16 mouse cellular contexts compared by ENCODE assay signal in genomic region chr7:141062525-141062924, GRCm38 (mm10). TPM values are rescaled to one million over a fixed set of nuclear protein-coding genes. Genes with fewer than 3 reads are reported as not detected.
DNase-seq lines count a peak whose midpoint lies in the region; ATAC-seq and TF ChIP-seq lines count a peak whose summit lies in the region.
"Had no signal": no experiment of that assay in that cellular context is flagged by ENCODE, and none has a peak within 500 bp of the region (broad histone marks: within the 10 kb centered on the region; RNA-seq: fewer than 3 reads in every experiment).

No protein-coding gene starts in this region.

- TF ChIP-seq EP300 in heart, adult 2 months (IDR thresholded peaks at IDR 0.05; ENCODE audit: insufficient read depth, low read depth, low read length), result no peak

- WGBS in hindbrain, embryonic 16.5 days, result 53% methylated on average over 7 of the region's 7 CpGs
- WGBS in neural tube, embryonic 12.5 days, result 87% methylated on average over 7 of the region's 7 CpGs
- WGBS in heart, adult 2 months, result 73% methylated on average over 7 of the region's 7 CpGs

- peak overlapping the region; percentile 84 for H3K4me2 ChIP-seq in hindbrain, embryonic 16.5 days (ENCODE audit: low read length)
- H3K4me2 ChIP-seq in neural tube, embryonic 12.5 days (replicated peaks), result peak overlapping the region; percentile 91

- H3K79me2 ChIP-seq in heart, adult 2 months (replicated peaks; ENCODE audit: control insufficient read depth, insufficient read depth, low read length), result no peaks in the 10 kb centered on the region

- TF ChIP-seq POLR2A in heart, adult 2 months (IDR thresholded peaks at IDR 0.05; ENCODE audit: insufficient read depth, low read depth, low read length), result no peak

- H3K9me3 ChIP-seq in hindbrain, embryonic 16.5 days (ENCODE audit: control insufficient read depth, low read length), result no peaks in the 10 kb centered on the region
- no peaks in the 10 kb centered on the region for H3K9me3 ChIP-seq in neural tube, embryonic 12.5 days
- H3K9me3 ChIP-seq: embryonic facial prominence, embryonic 15.5 days had no signal

- H3K27me3 ChIP-seq in hindbrain, embryonic 16.5 days (replicated peaks; ENCODE audit: control insufficient read depth, insufficient read depth, low read length), result no peaks in the 10 kb centered on the region
- no peaks in the 10 kb centered on the region for H3K27me3 ChIP-seq in neural tube, embryonic 12.5 days (replicated peaks)
- peaks cover 5% of the 10 kb centered on the region; the same call in 1 of the 2 replicates for H3K27me3 ChIP-seq in heart, adult 2 months (ENCODE audit: control insufficient read depth, insufficient read depth, low read length)
- H3K27me3 ChIP-seq: embryonic facial prominence, embryonic 15.5 days had no signal

- no peak overlapping the region; the same call in 1 of the 2 replicates for H3K27ac ChIP-seq in hindbrain, embryonic 16.5 days (ENCODE audit: low read depth, low read length)
- H3K27ac ChIP-seq in neural tube, embryonic 12.5 days, result no peak overlapping the region
- no peak overlapping the region for H3K27ac ChIP-seq in heart, adult 2 months
- H3K27ac ChIP-seq: embryonic facial prominence, embryonic 15.5 days; kidney, postnatal 0 days; stomach, postnatal 0 days had no signal

- intact Hi-C loops in left cerebral cortex, postnatal 4 days (cut with DNase I), result loop anchor here (10.0 kb wide), 1 partner anchor 112 kb away; the partner anchor contains the start of gene Rnh1
- intact Hi-C loops in heart, adult 2 months (cut with DNase I), result no loop called here

- ATAC-seq in hindbrain, embryonic 16.5 days, result no peak
- no peak for ATAC-seq in neural tube, embryonic 12.5 days (ENCODE audit: low FRiP score, low read depth)

- peak overlapping the region; percentile 3; the same call in 1 of the 2 replicates for H3K4me3 ChIP-seq in hindbrain, embryonic 16.5 days (ENCODE audit: low read length)
- H3K4me3 ChIP-seq in neural tube, embryonic 12.5 days, result no peak overlapping the region
- no peak overlapping the region for H3K4me3 ChIP-seq in heart, adult 2 months

- peaks cover 29% of the 10 kb centered on the region for H3K36me3 ChIP-seq in hindbrain, embryonic 16.5 days (ENCODE audit: control insufficient read depth, insufficient read depth, low read length)
- H3K36me3 ChIP-seq in neural tube, embryonic 12.5 days, result peaks cover 46% of the 10 kb centered on the region
- H3K36me3 ChIP-seq in heart, adult 2 months (ENCODE audit: control insufficient read depth, insufficient read depth, low read length), result no peaks in the 10 kb centered on the region

- H3K4me1 ChIP-seq in hindbrain, embryonic 16.5 days (ENCODE audit: control insufficient read depth, insufficient read depth, low read depth, low read length), result peaks cover 18% of the 10 kb centered on the region
- peaks cover 22% of the 10 kb centered on the region for H3K4me1 ChIP-seq in neural tube, embryonic 12.5 days
- H3K4me1 ChIP-seq in heart, adult 2 months (ENCODE audit: control insufficient read depth, insufficient read depth, low read length), result no peaks in the 10 kb centered on the region; the same call in 1 of the 2 replicates

- H3K9ac ChIP-seq in hindbrain, embryonic 16.5 days (ENCODE audit: low read depth, low read length), result 0 out of 2 replicates have a peak overlapping the region, but pooled peaks have one; percentile 8
- peak overlapping the region; percentile 5; the same call in 1 of the 2 replicates for H3K9ac ChIP-seq in neural tube, embryonic 12.5 days
- H3K9ac ChIP-seq in heart, adult 2 months (ENCODE audit: low read depth, low read length), result no peak overlapping the region
- H3K9ac ChIP-seq: embryonic facial prominence, embryonic 15.5 days had no signal

- peak; percentile 73 for DNase-seq in left cerebral cortex, postnatal 4 days
- no peak for DNase-seq in left cerebral cortex, adult 18-20 months (ENCODE audit: low spot score in 2 of 2)
- peak; percentile 59 to 64 for DNase-seq in cerebellum, postnatal 14 days
- no peak for DNase-seq in kidney, adult 9 months
- no peak for DNase-seq in heart, adult 2 months
- no peak for DNase-seq in urinary bladder, postnatal 25 days (ENCODE audit: low spot score)
- DNase-seq: layer of hippocampus, postnatal 36 days; lung, adult 18-20 months had no signal

- TF ChIP-seq CTCF in heart, adult 2 months (IDR thresholded peaks at IDR 0.05), result no peak

RNA-seq across cellular contexts. Expression of gene B4galnt4, which starts 1.6 kb away (rescaled TPM):
- total RNA-seq in left cerebral cortex, postnatal 4 days (2021), result 100 to 1,000 TPM; 132 to 150 TPM
- total RNA-seq in left cerebral cortex, adult 18-20 months (2021), result 10 to 100 TPM; 85.9 to 86.1 TPM
- 53.3 and 55.0 TPM in 2 replicates for polyA plus RNA-seq in hindbrain, embryonic 16.5 days (2015; fragmentation: Nextera tagmentation; extraction: Ambion mirVana)
- polyA plus RNA-seq in neural tube, embryonic 12.5 days (2016; fragmentation: Nextera tagmentation; extraction: Ambion mirVana), result 40.8 and 41.5 TPM in 2 replicates
- total RNA-seq in heart, adult 2 months (2021), result under 1 TPM in 1 of 2 experiments, not detected in 1; 0.07 TPM
- 0.04 and 0.06 TPM in 2 replicates for polyA plus RNA-seq in heart, adult 2 months (2012; rRNA removed)

RNA-seq across cellular contexts. Expression of gene Pkp3, which starts 15.5 kb away (rescaled TPM):
- total RNA-seq in left cerebral cortex, postnatal 4 days (2021), result not detected
- under 1 TPM; 0.26 to 0.33 TPM for total RNA-seq in left cerebral cortex, adult 18-20 months (2021)
- polyA plus RNA-seq in hindbrain, embryonic 16.5 days (2015; fragmentation: Nextera tagmentation; extraction: Ambion mirVana), result 0.31 and 0.32 TPM in 2 replicates
- polyA plus RNA-seq in neural tube, embryonic 12.5 days (2016; fragmentation: Nextera tagmentation; extraction: Ambion mirVana), result 1.6 and 3.1 TPM in 2 replicates
- total RNA-seq in heart, adult 2 months (2021), result under 1 TPM; 0.20 to 0.21 TPM
- polyA plus RNA-seq in heart, adult 2 months (2012; rRNA removed), result 0.35 and 1.6 TPM in 2 replicates
- total RNA-seq: layer of hippocampus, postnatal 36 days had no signal

RNA-seq across cellular contexts. Expression of gene Gm17387, which starts 33.6 kb away (rescaled TPM):
- not detected for total RNA-seq in left cerebral cortex, postnatal 4 days (2021)
- not detected for total RNA-seq in left cerebral cortex, adult 18-20 months (2021)
- polyA plus RNA-seq in hindbrain, embryonic 16.5 days (2015; fragmentation: Nextera tagmentation; extraction: Ambion mirVana), result not detected in 2 replicates
- polyA plus RNA-seq in neural tube, embryonic 12.5 days (2016; fragmentation: Nextera tagmentation; extraction: Ambion mirVana), result not detected in 2 replicates
- not detected for total RNA-seq in heart, adult 2 months (2021)
- not detected in 2 replicates for polyA plus RNA-seq in heart, adult 2 months (2012; rRNA removed)
- total RNA-seq: CH12.LX; gastrocnemius, postnatal 4 days; heart, postnatal 25 days; layer of hippocampus, postnatal 36 days had no signal
- polyA plus RNA-seq: embryonic facial prominence, embryonic 15.5 days; kidney, postnatal 0 days; stomach, postnatal 0 days had no signal

RNA-seq across cellular contexts. Expression of gene Sigirr, which starts 37.8 kb away (rescaled TPM):
- 1 to 10 TPM; 2.8 to 2.9 TPM for total RNA-seq in left cerebral cortex, postnatal 4 days (2021)
- 1 to 10 TPM; 2.1 to 2.3 TPM for total RNA-seq in left cerebral cortex, adult 18-20 months (2021)
- 3.2 and 3.3 TPM in 2 replicates for polyA plus RNA-seq in hindbrain, embryonic 16.5 days (2015; fragmentation: Nextera tagmentation; extraction: Ambion mirVana)
- 1.6 and 2.3 TPM in 2 replicates for polyA plus RNA-seq in neural tube, embryonic 12.5 days (2016; fragmentation: Nextera tagmentation; extraction: Ambion mirVana)
- 1 to 10 TPM; 4.5 to 7.0 TPM for total RNA-seq in heart, adult 2 months (2021)
- polyA plus RNA-seq in heart, adult 2 months (2012; rRNA removed), result 9.4 and 10.2 TPM in 2 replicates

RNA-seq across cellular contexts. Expression of gene Ifitm6, which starts 44.8 kb away (rescaled TPM):
- total RNA-seq in left cerebral cortex, postnatal 4 days (2021), result not detected
- total RNA-seq in left cerebral cortex, adult 18-20 months (2021), result under 1 TPM in 1 of 2 experiments, not detected in 1; 0.61 TPM
- 0.83 and 1.3 TPM in 2 replicates for polyA plus RNA-seq in hindbrain, embryonic 16.5 days (2015; fragmentation: Nextera tagmentation; extraction: Ambion mirVana)
- 0.42 and 0.54 TPM in 2 replicates for polyA plus RNA-seq in neural tube, embryonic 12.5 days (2016; fragmentation: Nextera tagmentation; extraction: Ambion mirVana)
- total RNA-seq in heart, adult 2 months (2021), result 1 to 10 TPM in 1 of 2 experiments, under 1 TPM in 1; 0.36 to 1.0 TPM
- polyA plus RNA-seq in heart, adult 2 months (2012; rRNA removed), result 4.6 and 5.1 TPM in 2 replicates
- total RNA-seq: CH12.LX had no signal

Comparison
In these comparisons a context has a peak if more than half of its experiments do, and no peak if none do; other contexts are left out.
1. DNase-seq: peak in left cerebral cortex, postnatal 4 days (single experiment) and cerebellum, postnatal 14 days (2 of 2); none in left cerebral cortex, adult 18-20 months (0 of 2), kidney, adult 9 months (single experiment), heart, adult 2 months (0 of 2) and urinary bladder, postnatal 25 days (single experiment).
2. RNA of gene B4galnt4, which starts 1.6 kb away (total RNA-seq): 132 to 150 TPM in left cerebral cortex, postnatal 4 days and 85.9 to 86.1 TPM in left cerebral cortex, adult 18-20 months; 0.07 TPM in heart, adult 2 months; every median in the first group is over 10 times any median in the second.